Mouse (Mus musculus): ENCODE data around the gene Ccdc88b. TPM values are rescaled to one million over a fixed set of nuclear protein-coding genes. Genes with fewer than 3 reads are reported as not detected.

Ccdc88b gene
- polyA plus RNA-seq, 1 experiment from 2014 or later = 0.16 TPM

DNA sequence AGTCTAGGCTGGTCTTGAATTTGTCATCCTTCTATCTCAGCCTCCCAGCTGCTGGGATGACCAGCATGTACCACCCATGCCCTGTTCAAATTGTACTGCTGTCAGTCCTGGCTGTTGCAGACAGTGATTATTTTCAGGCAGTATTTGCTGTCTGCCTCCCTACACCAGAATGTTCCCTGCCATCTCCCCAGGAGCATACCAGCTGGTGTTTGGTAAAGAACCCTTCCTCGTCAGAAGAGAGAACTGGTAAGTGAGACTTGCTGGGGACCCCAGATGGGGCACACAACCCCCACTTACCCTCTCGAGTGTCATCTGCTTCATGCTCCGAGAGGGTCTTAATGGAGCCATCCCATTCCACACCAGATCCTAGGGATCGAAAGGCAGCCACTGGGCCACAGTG lies 12.0 kb downstream of the Ccdc88b start:
- no peaks in the 10 kb centered on the region for H3K9me3 ChIP-seq (ENCODE audit: control insufficient read depth, low read length)
- no peak overlapping the region for H3K27ac ChIP-seq (replicated peaks; ENCODE audit: low read depth, low read length)
- H3K9ac ChIP-seq (ENCODE audit: low read length) = no peak overlapping the region
- no peak overlapping the region for H3K4me3 ChIP-seq (ENCODE audit: low read depth, low read length)
- H3K4me2 ChIP-seq (ENCODE audit: low read depth, severe bottlenecking) = no peak overlapping the region
- 71% methylated on average over 4 of the region's 4 CpGs for WGBS
- no peaks in the 10 kb centered on the region for H3K36me3 ChIP-seq (ENCODE audit: control insufficient read depth, insufficient read depth, low read length)
- peaks cover 3% of the 10 kb centered on the region; the same call in 1 of the 2 replicates for H3K4me1 ChIP-seq (ENCODE audit: control insufficient read depth, insufficient read depth, low read length)
- ATAC-seq (ENCODE audit: insufficient number of reproducible peaks, low FRiP score, low TSS enrichment, low read depth) = no peak
- H3K27me3 ChIP-seq (ENCODE audit: control insufficient read depth, insufficient read depth, low read length) = peaks cover 64% of the 10 kb centered on the region
- no peak for DNase-seq (ENCODE audit: low spot score)

DNA sequence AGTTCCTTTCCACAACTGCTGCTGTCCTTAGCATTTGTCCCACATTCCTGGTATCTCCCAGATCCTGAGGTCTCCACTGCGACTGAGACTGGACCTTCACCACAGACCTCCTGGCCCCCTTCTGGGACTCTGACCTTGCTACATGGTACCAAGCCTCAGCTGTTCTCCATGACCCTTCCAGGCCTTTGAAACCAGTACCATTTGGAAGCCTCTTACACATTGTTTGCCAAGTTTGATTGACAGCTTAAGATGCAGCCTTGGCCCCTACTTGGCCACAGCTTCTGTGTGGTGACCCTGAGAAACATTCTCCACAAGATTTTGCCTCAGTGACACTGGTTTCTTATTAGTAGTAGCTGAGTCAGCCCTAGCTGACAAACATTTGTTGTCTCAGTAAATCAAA lies 15.7 kb downstream of the Ccdc88b start:
- H3K27me3 ChIP-seq (ENCODE audit: control insufficient read depth, insufficient read depth, low read length) = peaks cover 71% of the 10 kb centered on the region

DNA sequence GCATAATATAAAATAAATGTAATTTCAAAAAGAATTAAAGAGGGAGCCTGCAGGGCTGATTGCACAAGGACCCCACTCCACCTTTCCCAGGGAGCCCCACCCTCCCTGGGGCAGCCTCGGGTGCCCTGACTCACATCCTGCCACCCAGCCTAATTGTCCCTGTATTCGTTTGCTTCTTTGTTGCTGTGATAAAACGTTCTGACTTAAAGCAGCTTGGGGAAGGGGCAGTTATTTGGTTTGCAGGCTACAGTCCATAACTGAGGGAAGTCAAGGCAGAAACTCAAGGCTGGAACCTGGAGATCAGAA lies 16.8 kb downstream of the Ccdc88b start:
- Histone ChIP-seq H3K36me3 (ENCODE audit: control insufficient read depth, insufficient read depth, low read length) (no peaks in the 10 kb centered on the region), H3K4me1 (ENCODE audit: control insufficient read depth, insufficient read depth, low read length) (peaks cover 2% of the 10 kb centered on the region; the same call in 1 of the 2 replicates), H3K27me3 (ENCODE audit: control insufficient read depth, insufficient read depth, low read length) (peaks cover 69% of the 10 kb centered on the region), H3K9me3 (ENCODE audit: control insufficient read depth, low read length) (no peaks in the 10 kb centered on the region), H3K4me2 (ENCODE audit: low read depth, severe bottlenecking) (no peak overlapping the region; the same call in 1 of the 2 replicates), H3K4me3 (ENCODE audit: low read depth, low read length) (no peak overlapping the region), H3K27ac (replicated peaks; ENCODE audit: low read depth, low read length) (no peak overlapping the region), H3K9ac (ENCODE audit: low read length) (no peak overlapping the region)
- ATAC-seq (ENCODE audit: insufficient number of reproducible peaks, low FRiP score, low TSS enrichment, low read depth) = no peak
- no peak for DNase-seq (ENCODE audit: low spot score)
- WGBS = 8% methylated on average over 3 of the region's 3 CpGs

More for the DNA sequence above, 15.7 kb downstream of the Ccdc88b start:
- DNase-seq (ENCODE audit: low spot score) (no peak), ATAC-seq (ENCODE audit: insufficient number of reproducible peaks, low FRiP score, low TSS enrichment, low read depth) (no peak)
- no peak overlapping the region for H3K4me3 ChIP-seq (ENCODE audit: low read depth, low read length)
- no peaks in the 10 kb centered on the region for H3K36me3 ChIP-seq (ENCODE audit: control insufficient read depth, insufficient read depth, low read length)
- H3K4me2 ChIP-seq (ENCODE audit: low read depth, severe bottlenecking) = no peak overlapping the region
- whole genome bisulfite sequencing = 63% methylated on average over 1 of the region's 1 CpGs
- no peak overlapping the region for H3K9ac ChIP-seq (ENCODE audit: low read length)
- H3K4me1 ChIP-seq (ENCODE audit: control insufficient read depth, insufficient read depth, low read length) = peaks cover 2% of the 10 kb centered on the region; the same call in 1 of the 2 replicates
- H3K9me3 ChIP-seq (ENCODE audit: control insufficient read depth, low read length) = no peaks in the 10 kb centered on the region
- no peak overlapping the region for H3K27ac ChIP-seq (replicated peaks; ENCODE audit: low read depth, low read length)

DNA sequence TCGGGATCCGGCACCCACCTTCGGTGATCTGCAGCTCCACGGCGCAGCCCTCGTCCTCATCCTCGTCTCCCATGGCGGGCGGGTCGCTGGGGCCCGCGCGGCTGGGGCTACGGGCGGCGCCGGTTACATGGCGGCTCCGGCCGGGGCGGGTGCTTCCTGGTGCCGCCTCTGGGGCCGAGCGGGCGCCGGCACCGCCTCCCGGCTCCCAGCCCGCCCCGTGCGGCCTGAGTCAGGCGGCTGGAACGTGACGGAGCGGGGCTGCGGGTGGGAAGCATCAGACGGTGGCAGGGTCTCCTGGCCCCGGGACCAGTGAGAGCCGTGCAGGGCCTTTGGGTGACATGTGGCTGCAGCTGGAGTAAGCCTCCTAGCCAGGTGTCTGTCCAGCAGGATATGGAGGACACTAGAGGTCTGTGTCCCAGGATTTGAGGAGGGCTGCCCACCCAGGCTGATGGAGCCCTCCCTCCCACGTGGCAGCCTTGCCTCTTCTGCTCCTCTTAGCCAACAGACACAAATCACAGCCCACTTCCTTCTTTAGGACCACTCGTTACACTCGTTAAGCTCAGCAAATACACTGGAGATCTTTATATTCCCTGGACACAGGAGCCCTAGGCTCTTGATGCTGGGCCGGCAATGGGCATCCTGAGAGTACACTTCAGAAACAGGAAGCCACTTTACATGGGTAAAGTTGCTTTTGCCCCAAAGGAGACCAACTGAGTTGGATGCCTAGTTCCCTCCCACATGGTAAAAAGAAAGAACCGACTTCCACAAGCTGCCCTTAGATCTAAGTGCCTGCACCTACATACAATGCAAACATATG lies 17.3 kb downstream of the Ccdc88b start, which contains the start of gene Rps6ka4:
Rps6ka4 (minus strand) TSS at position 162 of the 817 bp plus-strand sequence.
- Histone ChIP-seq H3K36me3 (ENCODE audit: control insufficient read depth, insufficient read depth, low read length) (no peaks in the 10 kb centered on the region), H3K27ac (replicated peaks; ENCODE audit: low read depth, low read length) (no peak within 1 kb of the TSS), H3K4me1 (ENCODE audit: control insufficient read depth, insufficient read depth, low read length) (peaks cover 2% of the 10 kb centered on the region; the same call in 1 of the 2 replicates), H3K4me2 (ENCODE audit: low read depth, severe bottlenecking) (peak within 1 kb of the TSS; percentile 89), H3K9me3 (ENCODE audit: control insufficient read depth, low read length) (no peaks in the 10 kb centered on the region), H3K9ac (ENCODE audit: low read length) (peak within 1 kb of the TSS; percentile 51), H3K27me3 (ENCODE audit: control insufficient read depth, insufficient read depth, low read length) (peaks cover 71% of the 10 kb centered on the region), H3K4me3 (ENCODE audit: low read depth, low read length) (peak within 1 kb of the TSS; percentile 55)
- DNase-seq (ENCODE audit: low spot score) (no peak), ATAC-seq (ENCODE audit: insufficient number of reproducible peaks, low FRiP score, low TSS enrichment, low read depth) (peak; percentile 52)
- 2% methylated on average over 44 of the region's 44 CpGs for WGBS

DNA sequence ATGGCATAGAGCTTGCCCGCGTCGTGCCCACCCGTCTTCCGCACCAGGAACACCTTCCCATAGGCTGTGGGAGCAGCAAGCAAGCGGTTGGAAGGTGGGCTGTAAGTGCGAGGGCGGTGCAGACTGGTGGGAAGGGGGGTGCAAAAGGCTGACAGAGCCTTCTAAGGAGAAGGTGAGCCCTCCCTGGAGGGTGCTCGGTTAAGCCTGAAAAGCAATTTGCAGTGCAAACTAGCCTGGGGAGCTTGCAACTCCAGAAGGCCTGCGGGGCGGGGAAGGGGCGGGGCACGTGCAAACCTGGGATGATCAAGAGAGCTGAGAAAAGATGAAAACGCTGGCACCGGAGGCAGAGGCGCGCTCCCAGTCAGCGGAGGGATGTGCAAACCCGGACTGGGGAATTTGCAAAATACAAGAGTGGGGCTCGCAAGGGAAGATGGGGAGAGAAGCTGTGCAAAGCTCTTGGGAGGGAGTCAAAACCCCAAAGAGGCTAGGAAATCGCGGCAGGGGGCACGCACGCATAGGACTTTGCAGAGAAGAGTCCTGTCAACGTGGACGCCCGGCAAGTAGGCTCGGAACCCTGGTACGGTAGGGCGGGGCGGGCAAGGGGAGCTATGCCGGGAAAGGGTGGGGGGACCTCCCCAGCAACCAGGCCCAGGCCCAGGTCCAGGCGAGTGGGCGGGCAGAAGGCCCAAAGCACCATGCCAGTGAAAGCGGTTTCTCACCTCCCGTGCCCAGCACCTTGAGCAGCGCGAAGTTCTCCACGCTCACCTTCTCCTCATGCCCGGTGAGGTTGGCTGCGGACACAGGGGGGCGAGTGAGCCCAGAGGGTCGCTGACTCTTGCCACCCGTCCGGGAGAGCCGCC lies 18.2 kb downstream of the Ccdc88b start:
- H3K27ac ChIP-seq (replicated peaks; ENCODE audit: low read depth, low read length) = no peak overlapping the region
- under 1% methylated on average over 44 of the region's 46 CpGs for WGBS
- peak overlapping the region; percentile 51 for H3K9ac ChIP-seq (ENCODE audit: low read length)
- DNase-seq (ENCODE audit: low spot score) = peak; percentile 65
- peak overlapping the region; percentile 55 for H3K4me3 ChIP-seq (ENCODE audit: low read depth, low read length)
- H3K4me1 ChIP-seq (ENCODE audit: control insufficient read depth, insufficient read depth, low read length) = peaks cover 2% of the 10 kb centered on the region; the same call in 1 of the 2 replicates
- H3K36me3 ChIP-seq (ENCODE audit: control insufficient read depth, insufficient read depth, low read length) = no peaks in the 10 kb centered on the region
- peaks cover 67% of the 10 kb centered on the region for H3K27me3 ChIP-seq (ENCODE audit: control insufficient read depth, insufficient read depth, low read length)
- H3K4me2 ChIP-seq (ENCODE audit: low read depth, severe bottlenecking) = peak overlapping the region; percentile 89
- no peaks in the 10 kb centered on the region for H3K9me3 ChIP-seq (ENCODE audit: control insufficient read depth, low read length)
- 0 out of 2 replicates have a peak, but pooled peaks have one; percentile 29 for ATAC-seq (ENCODE audit: insufficient number of reproducible peaks, low FRiP score, low TSS enrichment, low read depth)

DNA sequence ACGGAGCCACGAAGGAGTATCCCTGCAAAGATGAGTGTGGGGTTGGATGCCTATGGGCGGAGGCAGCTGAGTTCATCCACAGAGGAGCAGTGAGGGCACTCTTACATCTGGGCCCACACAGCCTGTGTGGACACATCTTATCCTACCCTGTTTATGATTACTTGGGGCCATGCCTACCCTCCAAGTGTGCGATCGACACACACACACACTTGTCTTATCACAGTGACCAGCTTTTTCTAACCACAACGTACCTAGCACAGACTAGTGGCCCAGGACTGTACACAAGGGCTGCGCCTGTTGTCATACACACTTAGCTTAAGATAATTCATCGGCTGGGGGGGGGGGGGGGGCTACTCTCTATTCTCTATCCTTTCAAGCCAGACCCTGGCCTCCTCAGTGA lies 25.6 kb downstream of the Ccdc88b start:
- no peak for DNase-seq (ENCODE audit: low spot score)
- Histone ChIP-seq H3K4me2 (ENCODE audit: low read depth, severe bottlenecking) (no peak overlapping the region), H3K9ac (ENCODE audit: low read length) (no peak overlapping the region; the same call in 1 of the 2 replicates), H3K4me3 (ENCODE audit: low read depth, low read length) (no peak overlapping the region), H3K27me3 (ENCODE audit: control insufficient read depth, insufficient read depth, low read length) (peaks cover 67% of the 10 kb centered on the region), H3K9me3 (ENCODE audit: control insufficient read depth, low read length) (no peaks in the 10 kb centered on the region), H3K27ac (replicated peaks; ENCODE audit: low read depth, low read length) (no peak overlapping the region), H3K36me3 (ENCODE audit: control insufficient read depth, insufficient read depth, low read length) (no peaks in the 10 kb centered on the region), H3K4me1 (ENCODE audit: control insufficient read depth, insufficient read depth, low read length) (no peaks in the 10 kb centered on the region; the same call in 1 of the 2 replicates)
- ATAC-seq (ENCODE audit: insufficient number of reproducible peaks, low FRiP score, low TSS enrichment, low read depth) = no peak
- WGBS = 86% methylated on average over 8 of the region's 8 CpGs

DNA sequence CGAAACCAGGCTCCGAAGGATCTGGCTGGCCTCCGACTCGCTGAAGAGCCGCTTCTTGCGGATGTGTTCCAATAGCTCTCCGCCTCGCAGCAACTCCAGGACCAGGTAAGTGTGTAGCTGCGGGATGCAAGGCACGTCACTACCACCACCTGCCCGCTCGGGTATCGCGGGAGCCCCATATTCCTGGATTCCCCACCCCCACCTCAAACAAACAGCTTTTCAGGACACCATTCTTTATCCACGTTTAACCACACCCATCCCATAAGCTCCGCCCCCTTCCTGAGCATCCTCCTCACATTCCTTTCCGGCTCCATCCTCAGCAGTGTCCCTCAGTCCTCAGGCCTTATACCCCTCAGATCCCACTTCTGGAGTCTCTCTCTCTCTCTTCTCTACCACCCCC lies 26.7 kb downstream of the Ccdc88b start:
- H3K4me1 ChIP-seq (ENCODE audit: control insufficient read depth, insufficient read depth, low read length) = no peaks in the 10 kb centered on the region; the same call in 1 of the 2 replicates
- no peaks in the 10 kb centered on the region for H3K36me3 ChIP-seq (ENCODE audit: control insufficient read depth, insufficient read depth, low read length)
- WGBS = under 1% methylated on average over 17 of the region's 17 CpGs
- H3K9me3 ChIP-seq (ENCODE audit: control insufficient read depth, low read length) = no peaks in the 10 kb centered on the region
- DNase-seq (ENCODE audit: low spot score) (no peak), ATAC-seq (ENCODE audit: insufficient number of reproducible peaks, low FRiP score, low TSS enrichment, low read depth) (no peak)
- H3K27me3 ChIP-seq (ENCODE audit: control insufficient read depth, insufficient read depth, low read length) = peaks cover 59% of the 10 kb centered on the region
- no peak overlapping the region for H3K27ac ChIP-seq (replicated peaks; ENCODE audit: low read depth, low read length)
- peak overlapping the region; percentile 32 for H3K4me2 ChIP-seq (ENCODE audit: low read depth, severe bottlenecking)
- peak overlapping the region; percentile 0; the same call in 1 of the 2 replicates for H3K4me3 ChIP-seq (ENCODE audit: low read depth, low read length)
- no peak overlapping the region for H3K9ac ChIP-seq (ENCODE audit: low read length)

DNA sequence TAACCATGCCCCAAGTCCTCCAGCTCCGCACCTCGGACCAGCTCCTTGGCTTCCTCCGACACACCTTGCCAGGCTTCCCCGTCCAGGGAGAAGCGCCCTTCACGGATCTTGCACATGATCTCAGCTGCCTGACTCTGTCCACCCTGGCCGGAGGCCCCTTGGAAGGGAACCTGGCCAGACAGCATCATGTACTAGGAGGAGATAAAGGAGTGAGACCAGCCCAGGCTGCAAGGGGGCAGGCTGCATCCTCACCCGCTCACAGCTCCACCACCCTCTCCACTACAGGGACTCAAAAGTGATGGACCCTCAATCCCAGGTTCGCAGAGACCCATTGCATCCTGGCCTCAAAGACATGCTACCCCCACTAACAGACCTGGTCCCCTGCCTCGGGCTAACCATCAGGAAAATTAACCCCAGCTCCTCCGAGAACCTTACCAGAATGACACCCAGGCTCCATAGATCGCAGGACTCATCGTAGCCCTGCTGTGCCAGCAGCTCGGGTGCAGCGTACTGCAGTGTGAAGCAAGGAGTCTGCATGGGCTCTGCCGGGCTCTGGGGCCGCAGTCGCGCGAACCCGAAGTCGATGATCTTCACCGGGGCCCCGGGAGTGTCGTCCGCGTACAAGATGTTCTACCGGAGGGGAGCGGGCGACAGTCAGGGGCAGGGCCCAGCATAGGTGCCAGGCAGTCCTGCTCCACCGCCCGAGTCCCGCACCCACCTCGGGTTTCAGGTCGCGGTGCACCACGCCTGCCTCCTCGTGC lies 27.3 kb downstream of the Ccdc88b start:
- Histone ChIP-seq H3K27me3 (ENCODE audit: control insufficient read depth, insufficient read depth, low read length) (peaks cover 54% of the 10 kb centered on the region), H3K4me3 (ENCODE audit: low read depth, low read length) (peak overlapping the region; percentile 0), H3K4me2 (ENCODE audit: low read depth, severe bottlenecking) (peak overlapping the region; percentile 40), H3K27ac (replicated peaks; ENCODE audit: low read depth, low read length) (no peak overlapping the region), H3K36me3 (ENCODE audit: control insufficient read depth, insufficient read depth, low read length) (no peaks in the 10 kb centered on the region), H3K4me1 (ENCODE audit: control insufficient read depth, insufficient read depth, low read length) (no peaks in the 10 kb centered on the region; the same call in 1 of the 2 replicates), H3K9ac (ENCODE audit: low read length) (no peak overlapping the region), H3K9me3 (ENCODE audit: control insufficient read depth, low read length) (no peaks in the 10 kb centered on the region)
- 2% methylated on average over 38 of the region's 38 CpGs for WGBS
- DNase-seq (ENCODE audit: low spot score) = peak; percentile 45
- ATAC-seq (ENCODE audit: insufficient number of reproducible peaks, low FRiP score, low TSS enrichment, low read depth) = no peak

Data from limb, embryonic 11.5 days (tissue).